In the genomic region with DNA sequence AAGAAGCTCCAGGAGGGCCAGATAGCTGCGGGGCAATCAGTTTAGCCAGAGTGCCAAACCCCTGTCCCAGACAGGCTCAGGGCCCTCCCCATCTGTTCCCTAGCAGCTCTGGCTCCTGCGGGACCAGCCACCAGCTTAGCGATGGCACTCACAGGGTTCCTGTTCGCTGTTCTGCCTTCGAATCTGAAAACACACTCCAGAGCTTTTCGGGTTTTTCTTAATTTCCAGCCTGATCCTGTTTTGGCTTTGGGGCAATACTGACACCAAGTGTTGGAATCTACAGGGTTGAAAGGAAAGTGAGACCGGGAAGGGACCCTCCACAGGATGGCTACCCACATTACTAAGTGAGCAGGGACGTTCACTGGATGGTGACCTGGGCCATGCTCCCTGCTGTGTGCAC, we compare ENCODE assay signal across 7 mouse cellular contexts. TPM values are rescaled to one million over a fixed set of nuclear protein-coding genes. Genes with fewer than 3 reads are reported as not detected.
DNase-seq lines count a peak whose midpoint lies in the region; ATAC-seq and TF ChIP-seq lines count a peak whose summit lies in the region.

No protein-coding gene starts in this region.

- 0 out of 2 replicates have a peak, but pooled peaks cover 7% of the 10 kb centered on the region for H3K27me3 ChIP-seq in embryonic facial prominence, embryonic 10.5 days (replicated peaks; ENCODE audit: low read depth, poor library complexity, severe bottlenecking)
- no peaks in the 10 kb centered on the region for H3K27me3 ChIP-seq in heart, postnatal 0 days (ENCODE audit: control insufficient read depth, insufficient read depth, low read length)
- H3K27me3 ChIP-seq in lung, postnatal 0 days (replicated peaks; ENCODE audit: insufficient read depth, low read length): no peaks in the 10 kb centered on the region

- peak; percentile 17; the same call in 1 of the 2 replicates for ATAC-seq in heart, postnatal 0 days (ENCODE audit: insufficient read depth, low read depth)
- 0 out of 2 replicates have a peak, but pooled peaks have one; percentile 17 for ATAC-seq in lung, postnatal 0 days

- 0 out of 2 replicates have a peak overlapping the region, but pooled peaks have one; percentile 32 for H3K9ac ChIP-seq in heart, postnatal 0 days (replicated peaks; ENCODE audit: low read depth, low read length)
- H3K9ac ChIP-seq in lung, postnatal 0 days (replicated peaks; ENCODE audit: low read depth): no peak overlapping the region

- H3K4me3 ChIP-seq in embryonic facial prominence, embryonic 10.5 days: peak overlapping the region; percentile 14; the same call in 1 of the 2 replicates
- no peak overlapping the region for H3K4me3 ChIP-seq in heart, postnatal 0 days (ENCODE audit: low read depth, low read length)
- no peak overlapping the region for H3K4me3 ChIP-seq in lung, postnatal 0 days (ENCODE audit: low read depth, low read length)

- H3K4me1 ChIP-seq in embryonic facial prominence, embryonic 10.5 days: peaks cover 4% of the 10 kb centered on the region
- no peaks in the 10 kb centered on the region for H3K4me1 ChIP-seq in heart, postnatal 0 days (ENCODE audit: control insufficient read depth, insufficient read depth)
- H3K4me1 ChIP-seq in lung, postnatal 0 days (ENCODE audit: insufficient read depth, low read depth, low read length): peaks cover 3% of the 10 kb centered on the region; the same call in 1 of the 2 replicates

- TF ChIP-seq EP300 in heart, postnatal 0 days (IDR thresholded peaks at IDR 0.05; ENCODE audit: low read depth): no peak
- TF ChIP-seq EP300 in lung, postnatal 0 days (IDR thresholded peaks at IDR 0.05): no peak

- peak overlapping the region; percentile 38; the same call in 1 of the 2 replicates for H3K4me2 ChIP-seq in heart, postnatal 0 days (ENCODE audit: low read depth, low read length)
- peak overlapping the region; percentile 8; the same call in 1 of the 2 replicates for H3K4me2 ChIP-seq in lung, postnatal 0 days (replicated peaks; ENCODE audit: low read depth, low read length)

- intact Hi-C loops in left cerebral cortex, postnatal 14 days (cut with DNase I): loop anchor here (5.0 kb wide), 1 partner anchor 264 kb away; no protein-coding TSS in a partner anchor

- H3K36me3 ChIP-seq in embryonic facial prominence, embryonic 10.5 days (replicated peaks): no peaks in the 10 kb centered on the region
- H3K36me3 ChIP-seq in heart, postnatal 0 days (replicated peaks; ENCODE audit: control insufficient read depth, insufficient read depth, low read length): no peaks in the 10 kb centered on the region
- no peaks in the 10 kb centered on the region for H3K36me3 ChIP-seq in lung, postnatal 0 days (ENCODE audit: insufficient read depth, low read length)

- DNase-seq in left cerebral cortex, postnatal 14 days (ENCODE audit: low spot score in 2 of 2): peak; percentile 40 to 51
- DNase-seq in left cerebral cortex, adult 11 months (ENCODE audit: low spot score): no peak
- no peak for DNase-seq in embryonic facial prominence, embryonic 10.5 days (ENCODE audit: low spot score)
- peak; percentile 37 for DNase-seq in heart, postnatal 0 days (ENCODE audit: low spot score)
- peak; percentile 73 for DNase-seq in lung, postnatal 0 days (ENCODE audit: low spot score)
- no peak for DNase-seq in T-cell, adult 2 months (ENCODE audit: low spot score)
- no peak for DNase-seq in cerebellum, adult 8-10 months

- peak; percentile 49 for TF ChIP-seq CTCF in heart, postnatal 0 days (IDR thresholded peaks at IDR 0.05; ENCODE audit: low read depth)
- peak; percentile 69 for TF ChIP-seq CTCF in lung, postnatal 0 days (IDR thresholded peaks at IDR 0.05)

- 18% methylated on average over 8 of the region's 8 CpGs for whole genome bisulfite sequencing in embryonic facial prominence, embryonic 10.5 days
- 23% methylated on average over 8 of the region's 8 CpGs for WGBS in heart, postnatal 0 days
- 21% methylated on average over 8 of the region's 8 CpGs for WGBS in lung, postnatal 0 days

- H3K27ac ChIP-seq in embryonic facial prominence, embryonic 10.5 days (replicated peaks): 0 out of 2 replicates have a peak overlapping the region, but pooled peaks have one; percentile 8
- no peak overlapping the region for H3K27ac ChIP-seq in heart, postnatal 0 days (ENCODE audit: low read depth)
- no peak overlapping the region for H3K27ac ChIP-seq in lung, postnatal 0 days (ENCODE audit: low read length)

- H3K9me3 ChIP-seq in embryonic facial prominence, embryonic 10.5 days: peaks cover 6% of the 10 kb centered on the region; the same call in 1 of the 2 replicates
- H3K9me3 ChIP-seq in heart, postnatal 0 days (replicated peaks; ENCODE audit: control insufficient read depth, low read length): no peaks in the 10 kb centered on the region
- no peaks in the 10 kb centered on the region for H3K9me3 ChIP-seq in lung, postnatal 0 days (ENCODE audit: low read length)

RNA-seq across cellular contexts. Expression of a gene that starts 50.6 kb away (rescaled TPM):
- 10 to 100 TPM; 12.1 to 16.3 TPM for total RNA-seq in left cerebral cortex, postnatal 14 days (2021)
- 0.10 TPM in 1 of 2 replicates, not detected in the other for polyA plus RNA-seq in embryonic facial prominence, embryonic 10.5 days (2016; fragmentation: Nextera tagmentation; extraction: Ambion mirVana)
- 7.7 and 13.0 TPM in 2 replicates for total RNA-seq in heart, postnatal 0 days (2014; rRNA removed; ENCODE audit: low replicate concordance)
- polyA plus RNA-seq in heart, postnatal 0 days (2015; fragmentation: Nextera tagmentation; extraction: Ambion mirVana): 5.4 and 5.5 TPM in 2 replicates
- polyA plus RNA-seq in lung, postnatal 0 days (2015; fragmentation: Nextera tagmentation; extraction: Ambion mirVana): 0.49 and 0.86 TPM in 2 replicates

Comparison
In these comparisons a context has a peak if more than half of its experiments do, and no peak if none do; other contexts are left out.
1. DNase-seq: peak in left cerebral cortex, postnatal 14 days (2 of 2), heart, postnatal 0 days (single experiment) and lung, postnatal 0 days (single experiment); none in left cerebral cortex, adult 11 months (single experiment), embryonic facial prominence, embryonic 10.5 days (single experiment), T-cell, adult 2 months (single experiment) and cerebellum, adult 8-10 months (single experiment).